Mouse (Mus musculus): ENCODE measurements around the gene Arhgap24. TPM values are rescaled to one million over a fixed set of nuclear protein-coding genes. Genes with fewer than 3 reads are reported as not detected.

Gene Arhgap24
- total RNA-seq, 2 experiments from 2014 or later: not detected

DNA sequence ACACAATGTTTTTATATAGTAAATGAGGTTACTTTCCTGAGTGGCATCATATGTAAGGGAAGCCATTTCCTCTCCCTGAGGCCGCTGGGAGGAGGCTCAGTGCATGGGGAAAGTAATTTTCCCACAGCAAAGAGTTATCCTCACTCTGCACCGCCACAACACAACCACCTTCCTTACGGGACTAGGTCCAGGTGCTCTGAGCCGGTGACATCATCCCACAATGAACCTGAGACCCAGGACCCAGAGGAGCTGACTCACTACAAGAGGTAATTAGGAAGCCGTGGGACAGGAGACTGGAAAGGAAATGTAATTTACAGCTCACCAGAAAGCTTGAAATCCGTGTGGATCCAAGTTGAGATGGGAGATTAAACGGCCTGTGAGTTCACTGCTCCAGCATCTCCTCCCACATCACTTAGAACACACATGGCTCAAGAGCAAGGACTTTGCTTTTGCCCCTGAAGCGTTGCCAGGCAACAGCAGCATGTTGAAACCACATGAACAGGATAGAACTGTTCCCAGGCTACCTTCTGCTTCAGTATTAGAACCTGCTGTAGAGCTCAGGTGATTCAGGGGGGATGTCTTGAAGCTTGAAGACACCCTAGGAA is 238.3 kb downstream of the Arhgap24 start:
- ATAC-seq (replicated peaks; ENCODE audit: low FRiP score, low TSS enrichment, poor library complexity, severe bottlenecking): no peak

DNA sequence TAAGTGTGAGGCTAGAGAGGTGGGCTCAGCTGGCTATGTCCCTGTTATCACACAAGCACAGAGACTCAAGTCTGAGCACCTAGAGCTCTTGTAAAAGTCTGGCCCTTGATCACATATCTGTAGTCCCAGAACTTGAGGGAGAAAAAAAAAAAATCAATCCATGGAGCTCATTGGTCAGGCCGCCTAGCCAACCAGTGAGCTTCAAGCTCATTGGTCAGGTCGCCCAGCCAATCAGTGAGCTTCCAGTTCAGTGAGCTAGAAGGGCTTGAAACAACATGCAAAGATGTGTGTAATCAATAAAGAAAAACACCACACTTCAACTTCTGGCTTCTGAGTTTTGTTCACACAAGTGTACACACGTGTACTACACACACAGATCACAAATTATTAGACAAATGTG is 242.4 kb downstream of the Arhgap24 start:
- no peak for ATAC-seq (replicated peaks; ENCODE audit: low FRiP score, low TSS enrichment, poor library complexity, severe bottlenecking)

DNA sequence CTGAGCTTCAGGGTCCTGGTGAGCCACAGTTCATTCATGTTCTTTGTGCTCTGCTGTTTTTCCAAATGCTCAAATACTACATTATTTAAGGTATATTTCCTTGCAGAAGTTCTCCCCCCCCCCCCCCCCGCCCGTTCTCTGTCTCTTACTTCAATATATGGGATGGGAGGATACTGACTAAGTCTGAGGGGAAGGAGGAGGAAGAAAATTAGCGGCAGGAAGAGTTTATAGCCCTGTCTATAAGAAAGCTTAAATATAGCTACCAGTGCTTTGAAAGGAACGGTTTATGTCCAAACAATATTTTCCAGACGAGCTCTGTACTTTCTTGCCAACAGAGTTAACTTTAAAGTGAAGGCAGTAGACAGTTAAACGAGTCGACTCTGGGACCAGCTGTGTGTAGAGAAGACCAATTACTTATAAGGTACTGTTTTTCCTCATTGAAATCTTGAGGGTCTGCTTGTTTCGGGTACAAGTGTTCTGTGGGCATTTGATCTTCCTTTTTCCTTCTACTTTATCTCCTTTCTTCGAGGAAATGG is 243.7 kb downstream of the Arhgap24 start:
- no peak for ATAC-seq (replicated peaks; ENCODE audit: low FRiP score, low TSS enrichment, poor library complexity, severe bottlenecking)

DNA sequence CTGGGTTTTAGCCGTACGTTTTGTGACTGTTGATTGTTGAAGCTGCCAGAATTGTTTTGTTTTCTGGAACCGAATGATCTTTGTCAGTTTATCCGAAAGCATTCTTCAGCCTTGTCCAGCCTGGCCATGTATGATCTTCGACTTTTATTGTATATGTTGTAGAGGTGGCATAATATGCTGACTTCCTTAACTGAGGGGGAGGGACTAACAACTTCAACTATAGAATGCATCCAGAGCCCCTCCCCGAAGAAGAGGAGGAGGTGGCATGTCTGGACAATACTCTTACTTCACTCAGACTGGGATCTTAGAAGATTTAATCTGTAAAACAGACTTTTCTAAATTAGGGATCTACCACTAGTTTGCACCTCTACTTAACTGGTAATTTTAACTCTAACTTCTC is 244.2 kb downstream of the Arhgap24 start:
- no peak for ATAC-seq (replicated peaks; ENCODE audit: low FRiP score, low TSS enrichment, poor library complexity, severe bottlenecking)

DNA sequence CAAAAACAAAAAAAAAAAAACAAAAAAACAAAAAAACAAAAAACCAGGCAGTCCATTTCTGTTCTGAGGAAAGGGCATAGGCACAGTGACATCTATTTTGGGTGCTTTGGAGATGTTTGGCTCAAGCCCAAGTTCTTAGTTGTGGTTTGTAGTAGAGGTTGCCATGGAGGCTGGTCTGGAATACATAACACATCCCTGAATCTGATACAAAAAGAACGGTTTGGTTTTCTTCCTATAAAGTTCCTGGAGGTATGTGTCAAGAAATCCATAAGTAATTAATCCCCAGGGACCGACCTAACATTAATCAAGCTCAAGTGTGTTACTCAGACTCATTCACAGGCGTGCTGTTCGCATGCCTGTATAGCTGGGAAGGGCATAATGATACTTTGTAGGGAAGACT is 245.8 kb downstream of the Arhgap24 start:
- ATAC-seq (replicated peaks; ENCODE audit: low FRiP score, low TSS enrichment, poor library complexity, severe bottlenecking): no peak

DNA sequence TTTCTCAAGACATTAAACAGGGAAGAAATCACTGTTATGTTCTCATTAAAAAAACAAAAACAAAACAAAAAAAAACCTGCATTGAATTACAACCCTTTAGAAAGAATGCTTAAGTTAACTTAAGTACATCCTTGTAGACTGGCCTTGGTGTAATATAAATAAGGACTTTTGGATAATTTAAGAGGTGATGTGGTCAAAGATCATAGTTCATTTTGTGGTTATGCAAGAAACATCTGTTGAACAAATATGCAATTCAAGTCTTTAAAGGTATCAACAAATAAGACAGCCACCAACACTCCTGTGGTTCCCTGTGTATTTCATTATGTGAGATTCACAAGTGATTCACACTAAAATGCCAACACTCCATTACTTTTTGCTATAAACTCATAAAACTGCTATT is 247.3 kb downstream of the Arhgap24 start:
- ATAC-seq (replicated peaks; ENCODE audit: low FRiP score, low TSS enrichment, poor library complexity, severe bottlenecking): no peak

DNA sequence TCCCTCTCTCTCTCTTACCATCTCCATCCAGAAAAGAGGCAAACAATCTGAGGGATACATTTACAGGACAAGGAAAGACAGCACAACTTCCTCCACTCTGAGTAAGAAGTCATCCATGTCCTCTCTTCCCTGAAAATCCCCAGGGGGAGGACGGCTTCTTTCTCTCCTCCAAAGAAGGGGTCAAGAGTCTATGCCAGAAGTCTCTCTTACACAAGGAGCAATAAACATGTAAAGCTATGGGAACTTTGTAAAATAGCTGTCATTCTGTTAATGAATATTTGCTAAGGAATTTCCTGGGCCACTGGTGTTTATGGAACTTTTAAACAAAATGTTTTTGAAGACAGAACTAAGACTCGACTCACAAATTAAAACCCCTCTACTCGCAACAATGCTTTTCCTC is 248.3 kb downstream of the Arhgap24 start:
- no peak for ATAC-seq (replicated peaks; ENCODE audit: low FRiP score, low TSS enrichment, poor library complexity, severe bottlenecking)

DNA sequence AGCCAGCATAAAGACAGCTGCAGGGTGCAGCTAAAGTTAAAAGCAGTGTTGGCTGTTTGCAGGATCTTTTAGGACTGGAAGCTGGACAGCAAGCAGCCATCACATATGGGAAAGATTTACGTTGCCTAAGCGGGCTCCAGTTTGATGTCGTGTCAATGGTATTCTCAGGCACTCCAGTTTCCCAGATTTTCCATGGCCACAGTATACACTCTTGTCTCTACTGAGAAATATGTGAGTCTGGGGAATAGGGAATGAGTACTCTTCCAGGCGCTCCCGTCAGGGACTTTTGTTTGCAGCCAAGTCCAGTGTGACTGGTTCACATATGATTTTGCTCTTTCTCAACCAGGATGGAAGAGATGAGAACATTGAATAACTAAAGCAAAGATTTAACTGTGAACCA is 254.9 kb downstream of the Arhgap24 start:
- ATAC-seq (replicated peaks; ENCODE audit: low FRiP score, low TSS enrichment, poor library complexity, severe bottlenecking): no peak

DNA sequence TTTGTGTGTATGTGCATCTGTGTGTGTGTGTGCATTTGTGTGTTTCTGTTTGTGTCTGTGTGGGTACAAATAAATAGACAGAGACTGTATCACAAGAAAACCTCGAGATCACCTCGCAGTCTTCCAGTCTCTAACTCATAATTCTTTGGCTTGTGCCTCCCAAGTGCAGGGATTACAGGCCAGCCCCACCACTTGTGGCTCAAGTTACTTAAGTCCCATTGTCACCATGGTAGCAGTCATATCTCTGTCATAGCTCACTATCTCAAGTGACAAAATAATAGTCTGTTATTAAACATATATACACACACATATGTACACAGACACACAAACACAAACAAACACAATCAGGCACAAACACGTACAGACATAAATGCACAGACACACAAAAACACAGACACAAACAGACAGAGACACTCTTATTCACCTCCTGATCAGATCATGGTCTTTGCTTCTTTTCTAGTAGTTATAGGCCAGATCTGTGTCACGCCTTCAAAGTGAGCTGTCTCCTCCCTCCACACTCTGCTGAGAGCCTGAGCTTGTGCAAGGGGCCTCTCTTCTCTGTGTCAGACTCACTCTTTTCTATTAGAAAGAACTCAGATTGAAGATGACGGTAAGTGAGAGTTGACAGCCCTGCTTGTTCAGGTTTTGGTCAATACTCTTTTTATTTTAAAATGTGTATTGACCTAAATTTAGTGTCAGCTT is 261.5 kb downstream of the Arhgap24 start:
- no peak for ATAC-seq (replicated peaks; ENCODE audit: low FRiP score, low TSS enrichment, poor library complexity, severe bottlenecking)

DNA sequence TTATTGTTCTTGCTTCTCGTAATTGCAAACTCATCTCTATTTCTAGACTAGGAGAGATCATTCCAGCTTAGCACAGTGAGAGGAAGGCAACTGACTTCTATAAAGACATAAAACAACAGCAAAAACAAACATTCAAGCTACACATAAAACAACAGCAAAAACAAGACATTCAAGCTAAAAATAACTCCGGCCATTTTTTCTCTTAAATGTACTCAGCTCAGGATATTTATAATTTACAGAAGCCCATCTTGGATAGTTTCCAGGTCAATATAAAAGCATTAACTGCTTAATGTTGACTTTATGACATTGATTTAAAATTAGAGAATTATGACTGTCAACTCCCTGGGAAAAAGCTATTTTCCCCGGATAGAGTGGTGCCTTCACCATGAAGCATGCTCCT is 262.2 kb downstream of the Arhgap24 start:
- no peak for ATAC-seq (replicated peaks; ENCODE audit: low FRiP score, low TSS enrichment, poor library complexity, severe bottlenecking)

DNA sequence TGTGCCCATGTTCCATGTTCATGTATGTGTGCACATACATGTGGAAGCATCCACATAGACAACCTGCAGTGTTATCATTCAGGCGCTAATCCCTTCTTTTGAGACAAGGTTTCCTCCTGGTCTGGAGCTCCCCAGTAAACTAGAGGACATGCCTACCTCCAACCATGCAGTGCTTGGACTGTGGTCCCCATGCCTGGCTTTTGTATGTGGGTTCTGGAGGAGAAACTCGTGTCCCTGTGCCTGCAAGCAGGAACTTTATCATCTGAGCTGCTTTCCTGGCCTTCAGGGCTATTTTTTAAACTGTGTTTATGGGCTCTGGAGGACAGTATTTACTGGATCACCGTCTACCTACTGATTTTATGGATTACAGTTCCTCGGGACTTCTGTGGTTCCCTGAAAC is 262.9 kb downstream of the Arhgap24 start:
- ATAC-seq (replicated peaks; ENCODE audit: low FRiP score, low TSS enrichment, poor library complexity, severe bottlenecking): no peak

DNA sequence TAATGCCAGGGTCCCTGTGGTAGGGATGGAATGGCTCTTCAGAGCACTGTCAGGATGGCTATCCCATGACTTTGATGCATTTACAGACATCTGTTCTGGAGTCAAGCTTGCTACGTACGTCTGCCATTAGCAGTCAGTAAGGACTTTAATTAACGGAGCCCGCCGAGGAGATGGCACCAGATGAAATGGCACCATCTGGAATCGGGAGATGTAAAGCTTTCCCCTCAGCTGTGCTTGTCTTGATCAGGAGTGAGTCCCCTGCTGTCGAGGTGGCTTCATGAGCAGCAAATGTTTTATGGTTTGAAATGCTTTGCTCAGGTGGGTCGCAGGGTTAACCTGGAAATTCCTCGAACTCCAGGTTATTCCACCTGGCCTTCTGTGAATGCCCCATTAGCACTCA is 267.0 kb downstream of the Arhgap24 start:
- ATAC-seq (replicated peaks; ENCODE audit: low FRiP score, low TSS enrichment, poor library complexity, severe bottlenecking): no peak

DNA sequence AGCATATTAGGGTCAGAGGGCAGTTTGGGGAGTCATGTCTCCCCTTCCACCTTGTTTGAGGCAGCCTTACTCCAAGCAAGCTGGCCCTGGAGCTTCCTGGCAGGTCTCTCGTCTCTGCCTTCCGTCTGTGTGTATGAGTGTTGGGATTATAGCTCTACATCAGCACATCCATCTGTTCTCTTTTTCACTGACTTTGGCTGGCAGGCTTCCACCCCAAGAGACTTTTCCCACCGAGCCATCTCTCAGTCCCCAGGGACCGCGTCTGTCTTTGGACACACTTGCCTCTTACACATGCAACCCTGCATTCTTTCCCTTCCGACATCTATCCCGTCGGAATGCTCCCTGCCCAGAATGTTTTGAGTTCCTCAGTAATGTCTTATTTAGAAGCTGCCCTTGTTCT is 267.8 kb downstream of the Arhgap24 start:
- no peak for ATAC-seq (replicated peaks; ENCODE audit: low FRiP score, low TSS enrichment, poor library complexity, severe bottlenecking)

DNA sequence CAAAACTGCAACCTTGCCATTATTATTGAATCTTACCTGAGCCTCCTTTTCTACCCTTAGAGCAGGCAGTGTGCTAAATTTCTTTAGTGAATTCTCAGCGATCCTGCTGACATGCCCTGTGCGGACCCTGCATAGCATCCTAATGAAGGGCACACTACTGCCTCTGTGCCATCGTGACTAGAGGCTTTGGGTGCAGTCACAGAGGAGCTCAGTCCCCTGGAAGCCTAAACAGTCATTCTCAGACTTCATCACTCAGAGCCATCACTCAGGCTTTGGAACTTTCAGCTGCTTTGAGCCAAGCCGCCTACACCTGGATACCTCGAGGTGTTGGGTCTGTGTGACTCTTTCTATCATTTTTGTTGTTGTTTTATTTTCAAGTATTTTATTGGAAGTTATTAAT is 269.5 kb downstream of the Arhgap24 start:
- no peak for ATAC-seq (replicated peaks; ENCODE audit: low FRiP score, low TSS enrichment, poor library complexity, severe bottlenecking)

DNA sequence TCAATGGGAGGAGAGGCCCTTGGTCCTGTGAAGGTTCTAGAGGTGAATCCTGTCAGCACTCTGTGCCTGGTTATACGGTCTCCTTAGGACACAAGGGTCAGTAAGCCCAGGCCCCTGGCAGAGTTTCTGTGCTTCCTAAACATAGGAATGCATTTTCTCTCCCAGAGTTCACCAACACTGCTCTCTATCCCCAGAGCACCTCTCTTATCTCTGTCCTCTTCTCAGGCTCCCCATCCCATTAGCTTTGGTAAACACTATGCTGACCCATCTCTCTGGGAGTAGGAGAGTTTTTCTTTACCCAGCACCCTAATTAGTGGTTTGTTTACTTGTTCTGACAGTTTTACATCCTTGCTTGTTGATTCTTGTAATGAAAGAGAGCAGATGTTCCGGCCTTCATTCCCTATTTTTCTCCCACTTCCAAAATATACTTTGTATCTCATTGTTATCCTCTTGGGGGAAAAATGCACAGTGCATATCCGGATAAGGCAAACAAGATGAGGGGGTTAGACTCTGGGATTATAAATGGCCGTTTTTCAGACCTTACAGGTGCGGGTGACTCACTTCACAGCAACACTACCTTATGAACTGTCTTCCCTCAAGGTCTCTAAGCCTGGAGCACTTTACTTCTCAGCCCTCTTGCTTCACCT is 270.6 kb downstream of the Arhgap24 start:
- no peak for ATAC-seq (replicated peaks; ENCODE audit: low FRiP score, low TSS enrichment, poor library complexity, severe bottlenecking)

DNA sequence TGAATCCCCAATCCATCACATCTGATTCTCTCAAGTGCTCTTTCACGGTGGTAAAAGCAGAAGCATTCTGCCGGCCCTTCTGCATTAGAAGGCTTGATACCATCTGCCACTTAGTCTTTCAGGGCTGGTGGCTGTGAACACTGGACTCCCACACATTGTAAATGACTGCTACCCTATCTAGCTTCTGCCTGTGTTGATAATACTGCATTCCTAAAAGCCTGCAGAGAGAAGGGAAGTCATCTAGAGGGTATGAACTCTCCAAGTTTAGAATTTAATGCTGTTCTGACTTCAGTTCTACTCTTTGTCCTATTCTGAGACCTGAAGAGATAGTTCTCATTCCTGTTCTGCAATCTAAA is 271.1 kb downstream of the Arhgap24 start:
- ATAC-seq (replicated peaks; ENCODE audit: low FRiP score, low TSS enrichment, poor library complexity, severe bottlenecking): no peak

DNA sequence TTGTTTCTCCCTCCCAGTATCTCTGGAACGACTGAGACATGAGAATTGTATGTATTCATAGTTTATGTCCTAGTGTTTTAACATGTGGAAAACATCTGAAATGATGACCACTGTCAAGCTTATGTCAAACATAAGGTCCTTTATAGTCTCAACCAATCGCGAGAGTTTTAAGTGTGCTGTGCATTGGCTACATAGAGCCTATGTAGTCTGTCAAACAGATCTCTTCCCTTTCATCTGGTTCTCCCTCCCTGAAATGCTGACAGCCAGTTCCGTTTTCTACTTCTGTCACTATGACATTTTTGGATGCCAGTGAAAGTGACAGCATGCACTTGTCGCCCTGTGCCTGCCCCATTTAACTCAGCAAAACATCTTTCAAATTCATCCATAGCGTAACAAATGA is 275.8 kb downstream of the Arhgap24 start:
- no peak for ATAC-seq (replicated peaks; ENCODE audit: low FRiP score, low TSS enrichment, poor library complexity, severe bottlenecking)

DNA sequence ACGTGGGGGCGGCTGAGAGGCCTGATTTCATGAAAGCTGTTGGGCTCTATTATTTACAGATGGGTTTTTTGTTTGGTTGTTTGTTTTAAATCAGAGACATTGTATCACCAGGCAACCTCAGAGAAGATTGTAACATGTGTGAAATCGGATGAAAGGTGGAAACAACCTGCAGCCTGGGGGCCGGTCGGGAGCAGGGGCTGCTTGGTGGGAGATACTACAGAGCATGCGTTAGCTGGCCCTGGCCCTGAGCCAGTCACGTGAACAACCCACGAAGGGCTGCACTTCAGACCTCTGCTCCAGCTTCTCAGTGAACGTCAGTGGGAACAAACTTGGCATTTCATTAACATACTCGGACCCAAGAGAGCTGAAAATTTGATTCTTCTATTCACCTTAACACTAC is 284.5 kb downstream of the Arhgap24 start:
- no peak for ATAC-seq (replicated peaks; ENCODE audit: low FRiP score, low TSS enrichment, poor library complexity, severe bottlenecking)

DNA sequence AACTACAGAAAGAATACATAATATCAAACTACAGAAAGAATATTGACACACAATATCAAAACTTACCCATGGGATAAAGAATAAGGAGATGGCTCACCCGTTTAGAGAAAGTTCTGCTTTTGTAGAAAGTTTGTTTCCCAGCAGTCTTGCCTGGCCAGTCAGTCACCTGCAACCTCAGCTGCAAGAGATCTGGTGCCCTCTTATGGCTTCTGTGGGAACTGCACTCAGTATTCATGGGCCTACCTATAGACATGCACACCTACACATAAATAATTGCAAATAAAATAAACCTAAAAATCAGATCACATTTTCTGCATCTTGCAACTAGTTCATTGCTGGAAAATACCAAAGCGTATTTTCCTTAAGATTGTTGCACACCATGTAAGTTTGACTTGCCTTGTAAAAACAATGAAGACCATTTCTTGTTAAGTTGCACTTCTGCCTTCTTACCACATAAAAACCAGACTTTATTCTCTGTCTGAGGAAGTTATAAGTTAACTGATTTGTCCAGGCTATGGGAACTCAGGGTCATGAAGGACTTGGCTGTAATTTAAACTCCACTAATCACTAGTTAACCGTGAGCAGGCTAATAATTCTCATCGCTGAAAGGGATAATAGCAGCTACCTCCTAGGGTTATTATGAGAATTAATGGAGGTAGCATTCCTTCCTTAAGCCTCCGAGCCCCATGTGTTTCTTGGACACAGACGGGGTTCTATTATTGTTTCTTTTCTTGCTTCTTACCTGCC is 285.3 kb downstream of the Arhgap24 start:
- ATAC-seq (replicated peaks; ENCODE audit: low FRiP score, low TSS enrichment, poor library complexity, severe bottlenecking): no peak; the same call in 1 of the 2 replicates

DNA sequence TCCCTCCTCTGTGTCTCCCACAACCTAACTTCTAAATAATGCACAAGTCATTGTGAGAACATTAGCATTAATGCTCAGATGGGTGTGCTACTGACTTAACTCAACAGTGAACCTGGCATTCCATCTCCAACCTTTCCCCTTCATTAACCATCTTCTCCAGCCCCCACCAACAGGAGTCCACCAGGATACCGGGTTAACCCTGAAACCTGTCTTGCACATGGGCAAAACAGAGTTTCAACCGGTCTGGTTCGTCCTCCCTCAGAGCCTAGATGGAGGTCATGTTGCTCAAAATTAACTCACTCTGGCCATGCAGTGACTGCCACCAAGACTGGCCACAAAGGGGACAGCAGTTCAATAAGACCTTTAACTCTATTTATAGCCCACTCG is 285.9 kb downstream of the Arhgap24 start:
- no peak for ATAC-seq (replicated peaks; ENCODE audit: low FRiP score, low TSS enrichment, poor library complexity, severe bottlenecking)
